Mouse (Mus musculus) liver (tissue): ENCODE measurements around the gene Gltpd2.
"Not testable (repeated sequence)": the region's sequence is repeated elsewhere in the genome, so short reads cannot be mapped to it uniquely, and the experiment has no call there.

Experiments
- DNase-seq: peaks from one replicate; pipeline ENCODE4 v3.0.0-alpha.2; 2020; ENCODE audit warnings: mixed read lengths

Gltpd2 gene

DNA sequence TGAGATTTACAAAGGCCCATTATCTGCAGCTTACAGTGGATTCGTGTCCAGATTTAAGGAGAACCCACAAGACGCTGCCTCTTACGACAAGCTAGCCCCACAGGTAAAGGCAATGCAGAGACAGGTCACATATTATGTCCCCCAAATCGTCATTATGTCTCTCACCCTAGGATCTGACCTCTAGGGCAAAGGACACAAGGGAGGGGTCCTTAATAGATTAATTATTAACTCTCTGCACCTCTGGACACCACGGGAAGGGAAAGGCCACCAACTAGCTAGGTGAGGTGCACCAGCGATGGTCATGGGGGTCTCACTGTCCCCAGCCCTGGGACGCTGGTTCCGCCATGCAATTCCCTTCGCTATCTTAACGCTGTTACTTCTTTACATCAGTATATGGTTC lies at the start of gene Gltpd2:
TSS of gene Gltpd2 (plus strand) at position 274 of the 400 bp plus-strand sequence.
- DNase-seq = no peak

DNA sequence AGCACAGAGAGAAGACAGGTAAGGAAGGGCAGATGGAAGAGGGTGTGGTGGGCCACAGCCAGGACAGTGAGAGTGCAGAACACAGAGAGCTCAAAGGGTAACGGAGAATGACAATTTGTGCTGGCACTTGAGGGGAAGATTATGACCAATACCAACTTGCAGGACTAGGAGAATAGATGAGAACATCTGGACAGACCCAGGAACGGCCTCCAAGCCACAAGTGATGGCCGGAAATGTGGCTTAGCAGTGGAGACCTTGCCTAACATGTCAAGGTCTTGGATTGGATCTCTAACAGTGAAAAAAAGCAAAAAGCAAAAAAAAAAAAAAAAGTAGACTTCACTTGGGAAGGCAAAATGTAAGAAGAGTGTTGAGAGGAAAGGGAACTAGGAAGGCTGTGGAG lies 49.2 kb upstream of the Gltpd2 start:
- DNase-seq = no peak

DNA sequence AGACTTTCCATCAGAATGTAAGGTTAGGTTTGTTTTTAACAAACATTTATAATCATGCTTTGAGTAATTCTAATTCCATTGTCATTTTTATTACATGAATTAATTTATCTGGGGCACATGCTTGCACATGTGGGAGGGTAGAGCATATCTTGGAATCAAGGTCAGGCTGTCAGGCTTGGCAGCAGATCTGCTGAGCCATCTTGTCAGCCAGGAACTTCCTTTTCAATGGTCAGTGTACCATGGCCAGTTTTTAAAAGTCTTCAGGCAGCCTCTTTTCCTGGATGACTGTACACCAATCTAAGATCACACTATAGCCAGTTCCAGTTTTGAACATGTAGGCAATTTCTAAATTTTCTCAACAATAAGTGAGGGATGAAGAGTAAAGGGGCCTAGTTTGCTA lies 46.3 kb upstream of the Gltpd2 start:
- DNase-seq = no peak

DNA sequence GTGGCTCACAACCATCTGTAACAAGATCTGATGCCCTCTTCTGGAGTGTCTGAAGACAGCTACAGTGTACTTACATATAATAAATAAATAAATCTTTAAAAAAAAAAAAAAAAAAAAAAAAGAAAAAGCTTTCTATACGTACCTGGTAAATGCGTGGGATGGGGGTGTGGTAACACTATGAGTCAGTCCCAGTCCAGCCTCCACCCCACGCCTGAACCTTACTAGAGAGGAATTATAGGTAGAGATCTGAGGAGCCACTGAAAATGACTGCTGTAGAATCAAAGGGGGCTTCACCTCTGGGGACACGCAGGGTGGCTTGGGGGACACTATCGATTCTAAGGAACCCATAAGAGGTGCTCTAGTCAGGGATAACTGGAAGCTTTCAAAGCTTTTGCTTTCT lies 45.7 kb upstream of the Gltpd2 start:
- DNase-seq = not testable (repeated sequence)

DNA sequence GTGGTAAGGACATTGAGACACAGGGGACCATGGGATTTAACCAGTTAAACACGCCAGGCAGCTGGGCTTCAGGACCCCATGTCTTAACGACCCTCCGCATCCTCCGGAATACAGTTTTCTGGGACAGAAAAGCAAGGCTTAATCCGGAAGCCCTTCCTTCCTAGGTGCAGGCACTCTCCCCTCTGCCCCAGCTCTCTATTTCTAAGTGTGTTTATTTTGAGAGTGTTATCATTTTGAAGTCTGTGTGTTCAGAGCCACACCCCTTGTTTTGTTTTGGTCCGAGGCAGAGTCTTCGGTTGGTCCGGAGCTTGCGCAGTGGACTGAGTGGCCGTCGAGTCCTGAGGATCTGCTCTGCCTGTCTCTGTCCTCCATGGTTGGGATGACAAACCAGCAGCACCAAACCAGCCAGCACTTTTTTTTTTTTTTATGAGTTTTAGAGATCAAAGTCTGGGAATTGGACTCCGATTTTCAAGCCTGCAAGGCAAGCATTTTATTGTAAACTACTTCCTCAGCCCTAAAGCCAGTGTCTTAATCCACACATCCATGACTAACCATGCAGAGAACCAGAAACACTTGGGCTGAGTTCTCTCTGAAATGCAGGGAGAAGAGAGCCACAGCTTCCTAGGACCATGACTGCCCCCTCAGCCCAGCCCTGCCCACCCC lies 44.0 kb upstream of the Gltpd2 start:
- DNase-seq = no peak

DNA sequence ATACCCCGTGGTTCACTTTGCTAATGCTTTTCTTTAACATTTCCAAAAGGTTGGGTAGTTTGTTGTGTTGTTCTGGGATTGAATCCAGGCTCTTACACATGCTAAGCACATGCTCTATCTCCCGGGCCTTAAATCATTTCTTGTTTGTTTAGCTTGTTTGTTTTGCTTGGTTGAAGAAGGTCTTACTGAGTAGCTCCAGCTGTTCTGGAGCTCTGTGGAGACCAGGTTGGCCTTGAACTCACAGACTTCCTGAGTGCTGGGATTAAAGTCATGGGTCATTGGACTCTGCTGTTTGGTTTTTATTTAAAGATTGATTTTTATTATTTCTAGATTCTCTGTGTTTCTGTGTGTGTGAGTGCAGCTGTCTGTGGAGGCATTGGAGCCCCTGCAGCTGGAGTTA lies 33.5 kb upstream of the Gltpd2 start:
- DNase-seq = no peak

DNA sequence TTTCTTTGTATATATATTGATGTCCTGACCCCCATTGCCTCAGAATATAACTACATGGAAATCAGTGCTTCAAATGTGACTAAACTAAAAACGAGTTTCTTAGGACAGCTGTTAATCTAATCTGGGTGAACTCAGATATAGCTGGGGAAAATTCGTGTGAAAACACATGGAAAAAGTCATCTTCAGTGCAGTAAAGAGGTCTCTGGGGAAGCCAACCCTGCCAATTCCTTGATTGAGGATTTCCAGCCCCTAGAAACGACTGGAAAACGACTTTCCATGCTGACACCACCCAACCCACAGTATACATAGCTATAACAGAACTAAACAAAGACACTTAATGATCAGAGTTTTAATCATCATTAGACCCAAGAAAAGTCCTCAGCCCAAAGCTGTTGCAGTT lies 31.2 kb upstream of the Gltpd2 start:
- no peak for DNase-seq

DNA sequence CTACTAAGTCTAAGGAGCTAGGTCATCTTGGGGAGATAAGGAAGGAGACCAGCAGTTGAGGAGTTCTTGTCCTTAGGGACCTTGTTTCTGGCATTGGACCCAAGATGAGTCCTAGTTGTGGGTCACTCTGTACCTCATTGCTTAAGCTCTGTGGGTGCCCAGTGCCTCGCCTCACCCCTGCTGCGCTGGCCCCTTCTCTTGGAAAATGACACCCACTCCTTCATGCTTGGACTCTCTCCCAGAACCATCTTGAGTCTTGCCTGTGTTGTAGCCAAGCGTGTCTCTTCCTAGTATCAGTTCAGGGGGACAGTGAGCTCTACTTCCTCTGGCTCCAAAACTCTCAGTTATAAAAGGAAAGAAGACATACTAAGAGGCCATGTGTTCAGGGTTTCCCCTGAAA lies 29.9 kb upstream of the Gltpd2 start:
- DNase-seq = no peak

DNA sequence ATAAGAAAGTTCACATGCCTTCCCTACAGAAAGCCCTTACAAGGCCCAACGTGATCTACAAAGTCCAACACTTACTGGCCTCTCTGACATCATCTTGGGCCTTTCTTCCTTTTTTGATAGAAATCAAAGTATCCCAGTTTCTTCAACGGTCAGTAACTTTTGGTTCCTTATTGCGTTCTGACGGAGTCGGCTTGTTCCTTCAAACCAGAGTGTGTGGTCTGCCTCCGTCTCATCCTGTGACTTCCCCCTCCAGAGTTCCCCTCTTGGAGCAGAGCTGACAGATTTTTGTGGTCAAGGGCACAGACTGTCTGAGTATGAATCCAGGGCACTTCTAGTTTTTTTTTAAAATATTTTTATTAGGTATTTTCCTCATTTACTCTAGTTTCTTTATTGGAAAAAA lies 29.3 kb upstream of the Gltpd2 start:
- DNase-seq = no peak

DNA sequence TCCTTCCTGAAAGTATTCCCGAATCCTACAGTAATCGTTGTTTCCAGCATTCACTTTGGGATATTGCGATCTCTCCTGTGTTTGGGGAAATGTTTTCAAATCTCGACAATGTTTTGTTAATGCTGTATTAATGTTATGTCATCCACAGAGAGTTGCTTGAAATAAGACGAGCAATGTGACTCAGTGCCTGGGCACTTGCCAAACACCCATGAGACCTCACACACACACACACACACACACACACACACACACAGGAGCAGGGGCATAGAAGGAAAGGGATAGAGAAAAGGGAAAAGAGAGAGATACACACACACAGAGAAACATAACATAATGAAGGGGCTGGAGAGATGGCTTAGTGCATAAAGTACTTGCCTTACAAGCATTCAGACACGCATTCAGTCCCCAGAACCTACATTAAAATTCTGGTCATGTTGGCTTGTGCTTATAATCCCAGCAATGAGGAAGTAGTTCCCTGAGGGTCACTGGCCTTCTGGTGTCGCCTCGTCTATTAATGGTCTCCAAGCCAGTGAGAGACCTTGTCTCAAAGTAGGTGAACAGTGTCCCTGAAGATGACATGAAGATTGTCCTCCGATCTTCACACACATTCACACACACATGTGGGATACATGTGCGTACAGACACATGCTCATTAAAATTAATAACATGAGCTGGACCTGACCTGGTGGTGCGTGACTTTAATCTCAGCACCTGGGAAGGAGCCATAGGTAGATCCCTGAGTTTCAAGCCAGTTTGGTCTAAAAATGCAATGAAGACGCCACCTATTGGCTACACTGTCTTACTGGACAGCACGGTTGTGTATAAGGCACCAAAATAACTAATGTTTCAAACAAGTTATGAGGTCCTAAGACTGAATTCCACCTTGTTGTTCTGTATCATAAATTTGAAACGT lies 19.2 kb upstream of the Gltpd2 start:
- no peak for DNase-seq

DNA sequence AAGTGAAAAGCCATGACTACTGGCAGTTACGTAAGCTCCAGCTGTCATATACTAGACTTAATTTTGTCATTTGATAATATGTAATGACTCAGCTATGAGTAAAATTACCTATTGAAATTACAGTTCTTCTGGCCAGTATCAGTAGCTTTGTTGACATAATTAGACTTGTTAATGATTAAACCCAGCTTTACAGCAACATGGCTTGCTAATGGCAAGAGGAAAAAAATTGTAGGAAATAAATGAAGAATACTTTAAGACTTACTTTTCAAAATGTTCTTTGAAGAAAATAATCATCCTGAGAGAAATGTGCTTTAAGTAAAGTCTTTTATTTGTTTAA lies 18.6 kb upstream of the Gltpd2 start:
- DNase-seq = no peak

DNA sequence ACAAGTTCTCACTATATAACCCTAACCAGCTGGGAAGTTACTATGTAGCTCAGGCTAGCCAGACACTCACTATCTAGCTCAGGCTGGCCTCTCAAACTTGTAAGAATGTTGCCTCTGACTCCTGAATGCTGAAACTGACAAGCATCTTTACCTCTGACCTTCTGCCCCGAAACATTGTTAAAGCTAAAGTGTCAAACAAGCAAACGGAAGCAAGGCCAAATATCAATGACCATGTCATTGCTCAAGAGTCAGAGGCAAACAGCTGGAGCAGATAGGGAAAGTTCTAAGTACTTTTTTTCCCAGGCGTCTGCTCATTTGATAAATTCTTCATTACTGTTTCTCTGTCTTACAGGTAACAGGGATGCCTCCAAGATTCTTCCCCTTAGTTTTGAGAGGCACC lies 17.0 kb upstream of the Gltpd2 start:
- no peak for DNase-seq

DNA sequence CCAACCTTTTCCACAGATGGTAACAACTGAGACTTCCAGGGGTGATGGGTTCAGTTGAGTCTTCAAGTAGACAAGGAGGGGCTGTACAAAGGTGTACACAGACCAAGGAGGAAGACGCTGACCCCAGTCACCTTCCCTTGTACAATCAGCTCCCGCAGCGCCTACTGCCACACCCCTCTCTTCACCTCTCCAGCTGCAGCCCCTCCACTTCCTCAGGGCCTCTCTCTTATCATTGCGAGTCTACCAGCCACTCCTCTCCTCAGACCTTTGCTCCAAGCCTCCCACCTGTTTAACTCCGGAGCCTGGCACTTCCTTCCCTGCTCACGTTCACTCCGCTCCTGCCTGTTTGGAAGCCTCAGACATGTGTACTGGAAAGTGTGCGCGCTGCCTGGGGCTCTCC lies 14.0 kb upstream of the Gltpd2 start, which contains the start of gene Tm4sf5:
TSS of gene Tm4sf5 (plus strand) at position 275 of the 400 bp plus-strand sequence.
- peak; percentile 38 for DNase-seq

DNA sequence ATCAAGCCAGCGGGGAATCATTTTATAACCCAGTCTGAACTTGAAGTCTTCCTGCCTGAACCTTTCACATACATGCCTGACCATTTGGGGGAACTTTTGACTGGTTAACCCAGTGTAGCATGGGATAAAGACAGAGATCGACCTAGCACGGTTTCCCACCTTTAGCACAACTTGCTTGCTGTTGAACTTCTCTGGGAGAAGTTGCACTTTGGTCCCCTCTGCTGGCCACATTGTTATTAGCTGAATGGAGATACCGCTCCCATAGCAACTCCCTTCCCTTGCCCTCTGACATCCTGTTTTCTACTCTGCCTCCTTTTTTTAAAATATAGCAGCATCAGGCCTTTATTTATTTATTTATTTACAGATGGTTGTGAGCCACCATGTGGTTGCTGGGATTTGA lies 12.6 kb upstream of the Gltpd2 start:
- peak; percentile 67 for DNase-seq

DNA sequence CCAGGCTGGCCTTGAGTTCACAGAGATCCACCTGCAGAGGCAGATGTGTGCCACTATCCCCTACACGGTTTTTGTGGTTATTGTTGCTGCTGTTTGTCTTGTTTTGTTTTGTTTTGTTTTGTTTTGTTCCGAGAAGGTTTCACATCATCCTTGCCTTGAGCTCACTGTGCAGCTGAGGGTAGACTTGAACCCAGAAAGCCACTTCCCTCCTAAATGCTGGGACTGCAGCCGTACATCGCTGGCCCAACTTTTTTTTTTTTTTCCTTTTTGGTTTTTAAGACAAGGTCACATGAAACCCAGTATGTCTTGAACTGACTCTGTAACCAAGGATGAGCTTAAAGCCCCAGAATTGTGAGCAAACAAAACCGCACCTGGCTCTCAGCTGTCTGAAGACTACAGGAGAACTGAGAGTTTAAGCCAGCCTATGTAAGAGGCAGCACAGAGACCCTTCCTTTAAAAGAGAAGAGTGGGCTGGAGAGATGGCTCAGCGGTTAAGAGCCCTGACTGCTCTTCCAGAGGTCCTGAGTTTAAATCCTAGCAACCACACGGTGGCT lies 12.0 kb upstream of the Gltpd2 start:
- DNase-seq = no peak

DNA sequence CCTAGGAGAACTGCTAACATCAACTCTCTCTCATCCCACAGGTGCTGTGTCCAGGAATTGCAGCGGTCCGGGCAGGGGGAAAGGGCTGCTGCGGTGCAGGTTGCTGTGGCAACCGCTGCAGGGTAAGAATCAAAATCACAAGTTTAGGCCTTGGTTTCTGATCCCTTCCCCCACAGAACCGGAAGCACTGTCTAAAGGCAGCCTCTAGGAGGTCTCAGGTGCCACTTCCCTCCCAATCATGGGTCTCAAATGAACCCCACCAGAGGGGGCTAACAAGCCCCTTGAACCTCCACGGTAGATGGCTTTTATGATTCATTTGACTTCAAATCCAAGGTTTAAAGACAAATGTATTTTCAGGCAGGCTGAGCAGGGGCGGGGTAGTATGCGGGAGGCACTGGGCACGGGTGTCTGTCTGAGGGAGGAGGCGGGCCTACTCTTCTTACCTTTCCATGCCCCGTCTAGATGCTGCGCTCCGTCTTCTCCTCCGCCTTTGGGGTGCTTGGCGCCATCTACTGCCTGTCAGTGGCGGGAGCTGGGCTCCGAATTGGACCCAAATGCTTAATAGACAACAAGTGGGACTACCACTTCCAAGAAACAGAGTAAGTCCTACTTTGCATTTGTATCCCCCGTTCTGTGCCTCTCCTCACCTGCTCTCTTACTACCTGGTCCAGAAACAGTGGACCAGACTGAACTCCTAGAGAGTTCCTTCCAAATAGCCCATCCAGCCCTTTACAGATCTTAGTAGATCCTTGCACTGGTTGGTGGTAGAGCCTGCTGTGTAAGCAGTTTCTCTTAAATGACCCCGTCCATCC lies 9.0 kb upstream of the Gltpd2 start:
- DNase-seq = peak; percentile 60

DNA sequence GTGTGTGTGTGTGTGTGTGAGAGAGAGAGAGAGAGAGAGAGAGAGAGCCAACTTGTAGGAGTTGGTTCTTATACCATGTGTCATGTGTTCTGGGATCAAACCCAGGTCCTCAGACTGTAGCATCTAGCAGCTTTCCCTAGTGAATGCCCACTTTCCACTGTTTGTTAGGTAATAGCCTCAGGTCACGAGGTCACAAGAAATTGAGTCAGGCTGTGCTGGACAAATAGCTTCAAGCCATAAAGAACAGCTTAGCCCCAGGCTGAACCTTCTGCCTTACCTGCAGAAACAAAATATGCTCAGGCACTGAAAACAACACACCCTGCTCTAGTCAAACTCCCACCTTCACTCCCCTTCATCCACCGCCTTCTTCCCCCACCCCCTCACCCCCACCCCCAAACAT lies 7.8 kb upstream of the Gltpd2 start:
- no peak for DNase-seq

DNA sequence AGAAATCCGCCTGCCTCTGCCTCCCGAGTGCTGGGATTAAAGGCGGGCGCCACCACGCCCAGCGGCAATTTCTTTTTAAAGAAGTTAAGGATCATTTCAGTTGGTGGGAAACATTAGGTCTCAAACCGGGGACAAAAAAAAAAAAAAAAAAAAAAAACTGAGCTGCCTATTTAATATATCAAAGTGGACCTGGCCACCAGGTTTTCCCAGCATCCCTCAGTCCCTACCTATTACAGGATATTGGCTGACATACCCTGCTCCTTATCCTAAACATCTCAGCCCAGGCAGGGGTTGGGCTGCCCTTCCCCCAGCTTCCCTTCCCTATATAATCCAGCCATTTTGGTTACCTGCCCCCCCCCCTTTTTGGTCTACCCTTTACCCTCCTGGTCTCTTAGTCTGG lies 7.2 kb upstream of the Gltpd2 start:
- DNase-seq = no peak

DNA sequence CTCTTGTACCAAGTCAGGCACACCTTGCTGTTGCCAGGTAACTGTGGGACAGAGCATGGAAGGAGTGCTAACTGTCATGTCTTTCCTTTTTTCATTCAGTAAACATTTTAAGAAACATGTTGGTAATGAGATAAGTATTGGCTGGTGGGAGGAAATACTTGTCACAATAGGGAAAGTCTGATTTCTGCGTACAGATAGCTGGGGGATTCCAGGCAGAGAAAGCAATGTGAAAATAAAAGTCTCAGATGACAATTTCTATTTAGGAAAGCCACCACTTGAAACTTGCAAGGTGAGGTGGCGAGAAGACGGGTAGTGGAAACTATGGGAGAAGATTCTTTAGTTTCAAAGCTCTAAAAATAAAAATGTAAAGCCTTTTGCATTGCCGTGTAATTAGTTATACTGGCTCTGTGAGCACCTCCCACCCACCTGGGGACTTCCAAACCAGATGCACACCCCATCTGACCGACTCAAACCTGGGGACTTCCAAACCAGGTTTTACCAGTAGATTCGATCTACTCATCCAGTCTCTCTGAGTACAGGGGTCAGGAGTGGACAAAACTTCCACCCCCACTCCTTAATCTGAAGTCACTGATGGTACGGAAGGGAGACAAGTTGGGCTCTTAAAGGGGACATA lies 6.2 kb upstream of the Gltpd2 start:
- DNase-seq = no peak

DNA sequence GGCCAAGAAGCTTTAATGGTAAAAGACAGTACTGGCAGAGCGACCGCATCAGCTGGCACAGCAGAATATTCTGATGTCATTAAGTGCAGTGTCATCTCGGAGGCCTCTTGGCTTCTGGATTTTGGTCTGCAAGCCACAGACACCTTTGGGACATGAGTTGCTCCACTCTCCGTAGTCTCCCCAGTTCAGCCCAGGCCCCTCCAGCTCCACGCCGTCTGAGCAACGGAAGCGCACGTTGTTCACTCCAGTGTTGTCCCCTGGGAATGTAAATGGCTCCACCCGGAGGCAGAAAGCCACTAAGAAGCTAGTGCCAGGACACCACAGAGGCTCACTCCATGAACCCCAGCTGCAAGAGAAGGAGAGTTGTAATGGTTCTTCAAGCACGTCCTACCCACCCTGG lies 5.5 kb upstream of the Gltpd2 start:
- no peak for DNase-seq

DNA sequence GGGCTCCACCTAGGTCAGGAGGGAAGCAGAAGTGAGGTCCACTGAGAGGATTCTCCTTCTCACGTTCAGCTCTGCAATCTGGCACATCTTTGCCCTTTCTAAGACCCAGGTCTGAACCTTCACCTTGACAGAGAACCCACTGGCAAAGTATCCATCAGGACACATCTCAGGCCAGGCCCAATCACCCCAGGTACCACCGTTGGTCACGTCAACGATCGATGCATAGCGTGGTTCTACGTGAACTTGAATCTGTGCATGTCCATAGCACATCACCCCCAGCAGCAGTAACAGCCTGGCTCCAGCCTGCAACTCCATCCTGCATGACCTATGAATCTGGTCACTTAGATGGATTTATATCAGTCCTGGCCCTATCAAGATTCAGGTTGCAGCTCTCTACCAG lies 4.7 kb upstream of the Gltpd2 start, which contains the start of gene Vmo1:
TSS of gene Vmo1 (minus strand) at position 329 of the 400 bp plus-strand sequence.
- DNase-seq = no peak

DNA sequence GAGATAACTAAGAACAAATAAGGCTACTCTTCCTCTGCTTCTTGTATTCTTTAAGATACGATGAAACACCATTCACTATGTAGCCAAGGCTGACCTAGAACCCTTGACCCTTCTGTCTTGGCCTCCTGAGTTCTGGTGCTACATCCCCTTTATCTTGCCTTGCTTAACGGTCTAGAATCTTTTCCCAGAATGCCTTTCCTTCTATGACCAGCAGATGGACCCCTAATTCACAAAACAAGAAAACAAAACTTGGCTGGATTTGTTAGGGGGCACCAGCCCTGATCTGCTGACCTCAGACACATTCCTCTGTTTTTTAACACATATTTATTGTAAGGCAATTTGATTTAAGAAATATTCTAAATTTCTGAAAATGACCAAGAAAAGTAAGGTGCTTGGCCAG lies 2.6 kb upstream of the Gltpd2 start:
- no peak for DNase-seq

DNA sequence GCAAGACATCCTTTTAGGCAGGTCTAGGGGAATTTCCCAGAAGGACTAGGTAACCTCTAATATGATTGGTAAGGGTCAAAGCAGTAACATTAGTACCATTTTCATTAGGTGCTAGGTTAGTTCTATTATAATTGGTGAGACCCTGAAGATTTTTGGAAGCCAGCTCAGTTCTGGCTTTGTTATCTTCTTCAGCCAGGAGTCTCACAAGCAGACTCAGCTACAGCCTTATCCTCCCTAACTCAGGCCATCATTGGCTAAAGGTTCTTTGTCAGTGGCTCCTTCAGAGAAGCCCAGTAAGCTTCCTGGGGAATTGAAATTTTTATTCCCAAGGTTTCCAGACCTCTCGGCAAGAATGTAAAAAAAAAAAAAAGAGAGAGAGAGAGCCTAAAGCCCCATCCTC lies 560 bp upstream of the Gltpd2 start:
- DNase-seq = no peak
